Mouse (Mus musculus) embryonic facial prominence, embryonic 10.5 days (tissue): Measurements from ENCODE around the gene Nkx6-1. TPM values are rescaled to one million over a fixed set of nuclear protein-coding genes. Genes with fewer than 3 reads are reported as not detected.

Experiments used
- DNase-seq: peaks from one replicate; pipeline ENCODE4 v3.0.0-alpha.2; 2017; ENCODE audit warnings: low spot score
- H3K27ac ChIP-seq: fragments of 300-500 bp; sonication (generic); replicated peaks from 2 replicates; pipeline ENCODE4 v1.5.1; 2016; ENCODE audit warnings: mild to moderate bottlenecking
- H3K27me3 ChIP-seq: fragments of 300-500 bp; sonication (generic); replicated peaks from 2 replicates; pipeline ENCODE4 v1.6.1; 2016; ENCODE audit warnings: low read depth, mild to moderate bottlenecking; ENCODE audit not compliant: poor library complexity, severe bottlenecking
- H3K36me3 ChIP-seq: fragments of 300-500 bp; sonication (generic); replicated peaks from 2 replicates; pipeline ENCODE4 v1.6.1; 2016; ENCODE audit warnings: mild to moderate bottlenecking, moderate library complexity
- H3K4me1 ChIP-seq: fragments of 300-500 bp; sonication (generic); 2 replicates; pipeline ENCODE4 v1.6.1; 2016
- H3K4me3 ChIP-seq: fragments of 300-500 bp; sonication (generic); 2 replicates; pipeline ENCODE4 v1.5.1; 2016; ENCODE audit warnings: mild to moderate bottlenecking, moderate library complexity
- H3K9me3 ChIP-seq: fragments of 300-500 bp; sonication (generic); 2 replicates; pipeline ENCODE4 v1.6.1; 2016; ENCODE audit warnings: mild to moderate bottlenecking
- WGBS: fragments of 180-500 bp; shearing (Covaris S2); methylation state at CpG from one replicate; pipeline ENCODE4 v1.1.7; 2016; 5-methylcytosine and 5-hydroxymethylcytosine counted together
- polyA plus RNA-seq: library from polyadenylated mRNA; unstranded; fragments of >200 nt; fragmentation: Nextera tagmentation; extraction: Ambion mirVana; gene quantifications from 2 replicates; pipeline ENCODE4 v1.2.1, GENCODE M21; 2016

Gene Nkx6-1
- polyA plus RNA-seq, result 0.87 and 4.2 TPM in 2 replicates

DNA sequence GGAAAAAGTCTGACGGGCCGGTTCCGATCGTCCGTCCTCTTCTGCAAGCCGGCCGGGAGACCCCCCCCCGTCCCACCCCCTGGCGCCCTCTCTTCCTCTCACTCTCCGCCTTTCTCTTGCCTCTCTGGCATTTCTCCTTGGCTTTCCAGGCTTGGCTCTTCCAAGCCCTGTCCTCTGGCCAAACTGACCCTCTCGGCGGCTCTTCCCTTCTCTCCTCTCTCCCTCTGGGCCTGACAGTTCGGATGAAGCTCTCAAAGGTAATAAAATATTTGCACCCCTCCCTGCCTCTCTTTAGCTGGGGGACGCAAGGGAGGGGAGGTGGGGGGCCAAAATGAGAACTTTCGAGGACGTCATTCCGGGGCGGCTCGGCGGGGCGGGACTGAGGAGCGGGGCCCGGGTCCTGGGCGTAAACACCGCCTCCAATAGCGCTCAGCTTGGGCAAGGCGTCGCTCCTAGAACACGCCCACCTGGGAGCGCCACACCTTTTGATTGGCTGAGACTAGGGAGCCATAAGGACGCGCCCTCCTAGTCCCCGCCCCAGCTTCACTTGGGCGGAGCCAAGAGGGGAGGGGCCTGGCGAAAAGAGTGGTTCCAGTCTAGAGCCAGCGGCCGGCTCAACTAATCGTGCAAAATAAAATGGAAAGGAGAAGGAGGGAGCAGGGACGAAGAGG is at the start of gene Nkx6-1:
Nkx6-1 (minus strand) TSS at position 52 of the 671 bp plus-strand sequence.
- WGBS, result under 1% methylated on average over 39 of the region's 39 CpGs
- no peaks in the 10 kb centered on the region for H3K36me3 ChIP-seq
- peaks cover 100% of the 10 kb centered on the region for H3K27me3 ChIP-seq
- peak; percentile 94 for DNase-seq
- H3K4me1 ChIP-seq, result peaks cover 28% of the 10 kb centered on the region
- H3K4me3 ChIP-seq, result peak within 1 kb of the TSS; percentile 58
- no peaks in the 10 kb centered on the region for H3K9me3 ChIP-seq
- H3K27ac ChIP-seq, result peak within 1 kb of the TSS; percentile 74

DNA sequence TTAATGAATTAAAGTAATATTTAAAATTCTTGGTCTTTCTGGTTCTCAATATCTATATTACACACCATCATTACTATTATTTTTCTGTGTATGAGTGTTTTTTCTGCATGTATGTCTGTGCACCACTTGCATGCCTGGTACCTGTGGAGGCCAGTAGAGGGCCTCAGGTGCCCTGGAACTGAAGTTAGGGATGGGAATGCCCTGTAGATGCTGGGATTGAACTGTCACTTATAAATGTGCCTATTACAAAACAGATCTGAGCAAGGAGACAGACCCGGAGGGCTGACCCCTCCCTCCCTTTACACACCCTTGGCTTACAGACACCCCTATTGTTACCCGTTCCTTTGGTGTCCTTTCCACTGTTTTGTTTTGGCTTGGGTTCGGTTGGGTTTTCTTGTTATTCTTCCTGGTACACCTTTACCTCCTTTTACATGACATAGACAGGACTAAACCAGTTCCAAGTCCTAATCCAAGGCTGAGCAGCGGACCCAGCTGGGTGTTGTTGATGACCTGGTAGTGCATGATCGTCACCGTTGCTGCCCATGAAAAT is 48.3 kb upstream of the Nkx6-1 start:
- WGBS, result 78% methylated on average over 6 of the region's 6 CpGs
- Histone ChIP-seq H3K27me3 (no peaks in the 10 kb centered on the region), H3K4me3 (no peak overlapping the region), H3K4me1 (no peaks in the 10 kb centered on the region), H3K9me3 (no peaks in the 10 kb centered on the region), H3K36me3 (no peaks in the 10 kb centered on the region), H3K27ac (no peak overlapping the region)
- no peak for DNase-seq

DNA sequence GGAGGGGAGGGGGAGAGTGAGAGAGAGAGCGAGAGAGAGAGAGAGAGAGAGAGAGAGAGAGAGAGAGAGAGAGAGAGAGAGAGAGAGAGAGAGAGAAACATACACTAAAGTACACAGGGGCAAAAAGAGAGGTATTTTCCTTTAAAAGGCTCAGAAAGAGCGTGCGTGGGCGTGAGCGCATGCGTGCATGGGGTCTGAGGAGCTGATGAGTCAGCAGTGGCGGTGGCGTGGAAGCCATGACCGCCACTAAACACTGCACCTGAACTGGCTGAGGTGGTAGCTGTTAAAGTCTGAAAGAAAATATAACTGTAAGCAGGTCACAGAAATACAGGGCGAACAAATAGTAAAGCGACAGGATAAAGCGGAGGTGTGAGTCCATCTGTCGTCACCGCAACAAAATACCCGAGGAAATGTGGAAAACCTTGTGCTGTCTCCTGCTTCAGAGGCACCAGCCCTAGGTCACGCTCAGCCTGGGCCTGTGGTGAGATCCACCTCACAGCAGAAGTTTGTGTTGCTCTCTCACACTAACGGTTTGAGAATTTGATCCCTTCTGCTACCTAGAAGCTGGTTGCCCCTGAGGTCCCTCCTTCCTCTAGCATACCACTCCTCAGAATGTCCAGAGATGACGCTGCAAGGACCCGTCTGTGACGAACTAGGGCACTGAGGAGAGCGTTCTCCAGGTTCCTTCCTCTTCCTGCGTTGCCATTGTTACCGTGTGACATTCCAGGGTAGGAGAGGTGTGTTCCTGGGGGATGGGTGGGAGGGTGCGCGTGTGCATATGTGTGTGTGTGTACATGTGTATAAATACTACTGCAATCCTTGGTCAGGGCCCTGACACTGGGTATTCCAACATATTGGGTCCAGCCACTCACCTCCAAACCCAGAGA is 38.8 kb upstream of the Nkx6-1 start:
- WGBS, result 78% methylated on average over 24 of the region's 25 CpGs

DNA sequence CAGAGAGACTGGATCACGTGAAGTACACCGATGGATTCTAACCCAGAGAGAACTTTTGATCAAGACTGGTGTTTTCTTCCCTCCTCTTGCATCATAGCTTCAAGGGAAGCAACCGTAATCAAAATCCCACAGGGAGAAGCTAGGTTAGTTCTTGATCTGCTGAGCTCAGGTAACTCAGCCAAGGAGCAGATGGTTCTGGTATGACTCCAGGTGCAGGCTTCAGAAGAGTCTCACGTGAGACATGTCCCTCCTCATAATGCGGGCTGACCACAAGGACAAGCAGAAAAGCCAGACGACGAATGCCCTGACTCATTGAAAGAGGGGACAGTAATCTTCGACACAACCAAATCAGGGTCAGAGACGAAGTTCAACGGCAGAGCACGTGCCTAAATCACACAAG is 37.8 kb upstream of the Nkx6-1 start:
- H3K27me3 ChIP-seq, result peaks cover 6% of the 10 kb centered on the region; the same call in 1 of the 2 replicates
- 83% methylated on average over 11 of the region's 11 CpGs for WGBS
- H3K9me3 ChIP-seq, result no peaks in the 10 kb centered on the region
- no peak overlapping the region for H3K27ac ChIP-seq
- no peaks in the 10 kb centered on the region for H3K36me3 ChIP-seq
- peaks cover 8% of the 10 kb centered on the region for H3K4me1 ChIP-seq
- no peak overlapping the region for H3K4me3 ChIP-seq
- no peak for DNase-seq

More for the DNA sequence above, 38.8 kb upstream of the Nkx6-1 start:
- H3K36me3 ChIP-seq, result no peaks in the 10 kb centered on the region
- H3K9me3 ChIP-seq, result no peaks in the 10 kb centered on the region
- peaks cover 6% of the 10 kb centered on the region; the same call in 1 of the 2 replicates for H3K27me3 ChIP-seq
- H3K27ac ChIP-seq, result no peak overlapping the region
- H3K4me1 ChIP-seq, result peaks cover 8% of the 10 kb centered on the region
- no peak overlapping the region for H3K4me3 ChIP-seq
- no peak for DNase-seq

DNA sequence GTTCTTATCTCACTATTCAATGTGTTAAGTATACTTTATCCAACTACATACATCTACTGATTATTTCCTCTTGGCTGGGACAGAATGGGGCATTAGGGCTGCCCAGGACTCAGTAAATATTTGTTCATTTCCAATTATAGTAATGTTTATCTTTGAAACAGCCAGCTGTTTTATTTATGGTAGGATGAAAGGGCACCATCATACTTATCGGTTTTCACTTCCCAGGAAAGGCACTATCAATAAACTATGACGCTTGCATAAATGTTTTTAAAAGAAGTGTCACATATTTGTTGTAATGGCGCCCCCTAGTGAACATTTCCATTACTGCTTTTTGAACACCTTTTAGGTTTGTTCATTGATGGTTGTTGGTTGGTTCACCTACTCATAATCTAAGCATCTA is 35.8 kb upstream of the Nkx6-1 start:
- H3K27ac ChIP-seq, result no peak overlapping the region
- no peaks in the 10 kb centered on the region for H3K36me3 ChIP-seq
- peak; percentile 16 for DNase-seq
- H3K27me3 ChIP-seq, result peaks cover 6% of the 10 kb centered on the region; the same call in 1 of the 2 replicates
- no peak overlapping the region for H3K4me3 ChIP-seq
- WGBS, result 15% methylated on average over 3 of the region's 3 CpGs
- peaks cover 8% of the 10 kb centered on the region for H3K4me1 ChIP-seq
- H3K9me3 ChIP-seq, result no peaks in the 10 kb centered on the region

DNA sequence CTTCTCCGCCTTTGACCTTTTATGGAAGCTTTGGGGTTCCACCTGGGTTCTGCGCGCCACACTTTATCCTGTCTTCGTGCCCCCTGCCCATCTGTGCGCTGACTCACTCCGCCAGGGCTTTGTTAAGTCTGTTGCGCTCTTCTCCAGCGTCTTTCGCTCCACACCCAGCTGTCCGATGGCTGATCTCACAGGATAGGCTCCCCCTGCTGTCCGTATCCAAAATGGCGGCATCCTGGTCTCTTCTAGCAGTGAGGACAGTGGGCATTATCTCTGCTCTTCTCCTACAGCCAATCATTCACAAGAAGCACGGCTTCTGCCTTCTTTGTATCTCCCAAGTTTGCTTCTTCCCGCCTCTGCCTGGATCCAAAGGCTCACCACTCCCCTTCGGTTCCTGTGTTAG is 23.8 kb upstream of the Nkx6-1 start:
- Histone ChIP-seq H3K27ac (peak overlapping the region; percentile 61; the same call in 1 of the 2 replicates), H3K4me3 (peak overlapping the region; percentile 22; the same call in 1 of the 2 replicates), H3K27me3 (peaks cover 21% of the 10 kb centered on the region), H3K9me3 (no peaks in the 10 kb centered on the region), H3K36me3 (no peaks in the 10 kb centered on the region), H3K4me1 (peaks cover 7% of the 10 kb centered on the region)
- 13% methylated on average over 15 of the region's 15 CpGs for WGBS
- DNase-seq, result peak; percentile 73

DNA sequence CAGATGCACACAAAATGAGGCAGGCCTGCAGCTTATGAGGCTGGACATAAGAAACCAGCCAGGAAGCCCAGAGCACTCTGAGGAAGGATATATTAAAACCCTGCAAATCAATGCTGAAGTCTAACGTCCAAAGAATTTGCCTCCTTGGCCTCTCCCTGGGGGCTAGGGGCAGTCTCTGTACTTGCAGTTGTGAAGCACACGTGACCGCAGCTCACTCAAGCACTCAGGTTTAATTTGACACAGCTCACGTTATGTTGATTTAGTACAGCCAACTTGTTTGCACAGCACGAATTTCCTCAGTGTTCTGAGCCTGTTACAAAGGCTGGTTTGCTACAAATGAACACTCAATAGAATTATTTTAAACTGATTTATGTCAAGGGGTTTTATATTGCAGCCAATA is 18.5 kb upstream of the Nkx6-1 start:
- no peak for DNase-seq
- WGBS, result 53% methylated on average over 5 of the region's 5 CpGs
- Histone ChIP-seq H3K4me1 (peaks cover 2% of the 10 kb centered on the region), H3K36me3 (no peaks in the 10 kb centered on the region), H3K27me3 (peaks cover 17% of the 10 kb centered on the region), H3K4me3 (no peak overlapping the region), H3K9me3 (no peaks in the 10 kb centered on the region), H3K27ac (no peak overlapping the region)

DNA sequence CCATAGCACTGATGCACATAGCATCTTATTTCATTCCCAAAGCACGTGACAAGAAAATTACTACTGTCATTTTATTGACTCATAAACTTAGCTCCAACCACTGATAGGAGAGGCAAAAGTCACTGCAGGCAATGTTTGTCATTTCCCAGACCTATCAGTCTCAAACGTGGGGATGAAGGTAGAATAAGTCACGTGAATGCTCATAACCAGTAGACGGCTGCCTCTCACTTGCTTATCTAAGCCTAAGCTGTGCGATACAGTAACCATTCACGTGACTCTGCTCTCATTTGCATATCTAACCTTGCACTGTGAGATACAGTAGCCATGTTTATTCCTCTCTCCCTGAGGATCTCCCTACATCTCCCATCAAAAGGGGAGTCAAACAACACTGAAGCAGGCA is 15.5 kb upstream of the Nkx6-1 start:
- Histone ChIP-seq H3K36me3 (no peaks in the 10 kb centered on the region), H3K9me3 (no peaks in the 10 kb centered on the region), H3K4me3 (no peak overlapping the region), H3K27me3 (no peaks in the 10 kb centered on the region), H3K27ac (no peak overlapping the region), H3K4me1 (no peaks in the 10 kb centered on the region)
- 81% methylated on average over 6 of the region's 6 CpGs for whole genome bisulfite sequencing
- DNase-seq, result no peak

DNA sequence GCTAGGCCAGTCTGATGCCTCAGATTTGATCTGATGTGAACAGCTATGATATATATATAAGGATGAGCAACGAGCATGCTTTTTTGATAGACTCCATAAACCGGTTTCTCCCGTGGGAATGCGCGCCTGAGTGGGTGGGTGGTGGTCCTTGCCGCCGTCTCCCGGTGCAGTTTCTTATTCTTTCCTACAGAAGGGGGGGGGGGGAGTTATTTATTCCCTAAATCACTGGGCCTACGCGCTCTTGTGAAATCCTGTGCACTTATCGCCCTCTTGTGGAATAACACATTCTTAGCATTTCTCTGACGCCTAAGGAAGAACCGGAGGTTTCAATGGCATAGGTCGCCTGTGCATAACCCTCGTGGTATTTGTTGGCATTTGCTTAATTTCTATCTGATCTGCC is 4.6 kb upstream of the Nkx6-1 start:
- no peak overlapping the region for H3K27ac ChIP-seq
- H3K4me3 ChIP-seq, result no peak overlapping the region
- WGBS, result 3% methylated on average over 15 of the region's 15 CpGs
- no peaks in the 10 kb centered on the region for H3K9me3 ChIP-seq
- H3K27me3 ChIP-seq, result peaks cover 65% of the 10 kb centered on the region
- H3K36me3 ChIP-seq, result no peaks in the 10 kb centered on the region
- DNase-seq, result peak; percentile 54
- H3K4me1 ChIP-seq, result peaks cover 13% of the 10 kb centered on the region

DNA sequence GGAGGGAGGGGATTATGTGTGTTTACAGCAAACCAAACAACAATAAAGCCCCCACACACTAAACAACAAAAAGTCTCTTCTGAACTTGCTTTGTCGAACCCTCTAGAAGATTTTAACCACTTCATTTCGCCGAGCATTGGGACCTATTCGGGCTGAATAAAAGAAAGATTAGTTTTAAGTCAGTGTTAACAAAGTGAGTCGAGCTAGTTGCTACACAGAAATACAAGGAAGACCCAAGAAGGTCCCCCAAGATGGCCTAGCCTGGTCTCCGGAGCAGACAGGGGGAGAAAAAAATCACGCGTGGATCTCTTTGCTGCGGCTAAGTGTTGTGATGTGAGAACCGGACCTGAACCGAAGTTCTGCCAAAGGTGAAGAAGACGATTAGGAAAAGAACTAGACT is 3.7 kb upstream of the Nkx6-1 start:
- WGBS, result 4% methylated on average over 12 of the region's 12 CpGs
- no peak for DNase-seq
- Histone ChIP-seq H3K9me3 (no peaks in the 10 kb centered on the region), H3K4me1 (peaks cover 22% of the 10 kb centered on the region), H3K4me3 (no peak overlapping the region), H3K27me3 (peaks cover 74% of the 10 kb centered on the region), H3K27ac (no peak overlapping the region), H3K36me3 (no peaks in the 10 kb centered on the region)

DNA sequence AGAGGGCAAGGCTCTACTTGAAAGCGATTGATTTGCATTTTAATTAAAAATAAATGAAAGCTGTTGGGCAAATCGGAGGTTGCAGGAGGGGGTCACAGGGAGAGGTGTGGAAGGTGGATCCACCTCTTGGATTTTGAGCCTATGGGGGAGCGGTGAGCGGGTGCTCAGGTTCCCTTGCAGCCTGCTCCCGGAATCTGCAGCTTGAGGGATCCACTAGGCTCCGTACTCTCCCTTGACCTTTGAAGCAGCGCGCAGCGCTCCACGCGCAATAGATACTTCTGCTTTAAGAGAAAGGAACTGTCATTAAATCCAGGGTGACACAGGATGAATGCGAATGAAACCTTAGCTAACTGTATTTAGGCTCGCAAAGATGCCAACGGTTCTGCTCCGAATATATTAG is 3.2 kb upstream of the Nkx6-1 start:
- DNase-seq, result peak; percentile 35

DNA sequence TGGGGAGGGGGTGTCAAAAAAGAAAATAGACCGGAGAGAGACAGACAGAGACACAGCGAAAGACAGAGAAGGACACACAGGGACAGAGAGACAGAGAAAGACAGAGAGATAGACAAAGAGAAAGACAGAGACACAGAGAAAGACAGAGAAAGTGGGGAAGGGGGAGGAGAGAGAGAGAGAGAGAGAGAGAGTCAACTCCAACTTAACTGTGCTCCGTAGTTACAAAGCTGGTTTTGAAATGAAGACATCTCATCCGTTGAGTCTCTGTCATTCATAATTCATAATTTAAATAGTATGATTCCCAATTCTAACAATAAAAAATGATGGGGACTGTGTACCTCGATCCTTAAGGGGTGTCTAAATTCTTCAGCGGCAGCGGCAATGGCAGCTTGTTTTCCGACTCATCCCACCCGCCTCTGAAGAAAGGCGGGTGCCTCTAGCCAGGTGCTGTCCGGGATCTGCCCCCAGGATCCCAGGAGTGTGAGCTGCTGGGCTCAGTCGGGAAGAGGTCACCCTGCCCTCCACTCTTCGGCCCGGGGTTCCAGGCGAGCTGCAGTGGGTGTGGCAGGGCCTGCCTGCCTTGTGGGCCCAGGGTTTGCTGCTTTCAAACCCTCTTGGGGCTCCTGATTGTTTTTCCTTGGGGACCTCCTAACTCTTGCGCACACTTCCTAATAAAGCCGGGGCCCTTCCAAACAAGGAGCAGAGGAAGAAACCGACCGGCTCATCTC is 2.6 kb upstream of the Nkx6-1 start:
- peak; percentile 35 for DNase-seq
- Histone ChIP-seq H3K27me3 (peaks cover 84% of the 10 kb centered on the region), H3K4me1 (peaks cover 28% of the 10 kb centered on the region), H3K4me3 (peak overlapping the region; percentile 23; the same call in 1 of the 2 replicates), H3K9me3 (no peaks in the 10 kb centered on the region), H3K27ac (no peak overlapping the region), H3K36me3 (no peaks in the 10 kb centered on the region)
- 1% methylated on average over 19 of the region's 19 CpGs for WGBS

More for the DNA sequence above, 3.2 kb upstream of the Nkx6-1 start:
- Histone ChIP-seq H3K27ac (no peak overlapping the region), H3K27me3 (peaks cover 78% of the 10 kb centered on the region), H3K4me3 (peak overlapping the region; percentile 23; the same call in 1 of the 2 replicates), H3K4me1 (peaks cover 27% of the 10 kb centered on the region), H3K36me3 (no peaks in the 10 kb centered on the region), H3K9me3 (no peaks in the 10 kb centered on the region)
- WGBS, result under 1% methylated on average over 15 of the region's 15 CpGs
